Mouse (Mus musculus) CD4-positive, CD25-positive, alpha-beta regulatory T cell, adult 9 weeks (primary cell): ENCODE results near the gene 4931417E11Rik. TPM values are rescaled to one million over a fixed set of nuclear protein-coding genes. Genes with fewer than 3 reads are reported as not detected.

Experiments
- polyA plus RNA-seq: library from polyadenylated mRNA; unstranded; fragments of 100-300 nt; shearing (Covaris generic); gene quantifications from one replicate; pipeline ENCODE4 v1.2.1, GENCODE M21; 2017

Gene 4931417E11Rik
- polyA plus RNA-seq, result not detected

GRCm38 (mm10) chr6:73469567-73469966 is at the start of gene 4931417E11Rik:
4931417E11Rik (minus strand) TSS chr6:73469667.

Other genes with a start within 250 kb of the 4931417E11Rik start
- gene Dnah6, start 248.0 kb downstream of the 4931417E11Rik start, polyA plus RNA-seq, result not detected
- 157 TPM for gene Suclg1, start 221.3 kb downstream of the 4931417E11Rik start, polyA plus RNA-seq